Mouse (Mus musculus) heart, embryonic 11.5 days (tissue): ENCODE measurements around the gene Ppp1r15b. TPM values are rescaled to one million over a fixed set of nuclear protein-coding genes. Genes with fewer than 3 reads are reported as not detected.
A peak's percentile ranks its signal among the peaks of the same experiment; 100 is the strongest.

Source experiments
- ATAC-seq: fragments of 200-750 bp; cut with Nextera tagmentation; replicated peaks from 2 replicates; pipeline ENCODE4 v1.8.0; 2017; ENCODE audit warnings: moderate library complexity; ENCODE audit not compliant: insufficient number of reproducible peaks, low FRiP score, low TSS enrichment
- H3K27ac ChIP-seq: fragments of 300-500 bp; sonication (generic); 2 replicates; pipeline ENCODE4 v1.5.1; 2014; ENCODE audit warnings: mild to moderate bottlenecking, low read depth, low read length
- H3K27me3 ChIP-seq: fragments of 300-500 bp; sonication (generic); 2 replicates; pipeline ENCODE4 v1.6.1; 2014; ENCODE audit warnings: mild to moderate bottlenecking, low read length, mixed read lengths; ENCODE audit not compliant: control insufficient read depth, insufficient read depth
- H3K36me3 ChIP-seq: fragments of 300-500 bp; sonication (generic); 2 replicates; pipeline ENCODE4 v1.6.1; 2014; ENCODE audit warnings: mild to moderate bottlenecking, low read length, moderate library complexity, mixed read lengths; ENCODE audit not compliant: control insufficient read depth, insufficient read depth
- H3K4me1 ChIP-seq: fragments of 300-500 bp; sonication (generic); 2 replicates; pipeline ENCODE4 v1.6.1; 2014; ENCODE audit warnings: low read length; ENCODE audit not compliant: control insufficient read depth, insufficient read depth
- H3K4me2 ChIP-seq: fragments of 300-500 bp; sonication (generic); 2 replicates; pipeline ENCODE4 v1.6.1; 2014; ENCODE audit warnings: mild to moderate bottlenecking, moderate library complexity
- H3K4me3 ChIP-seq: fragments of 300-500 bp; sonication (generic); 2 replicates; pipeline ENCODE4 v1.5.1; 2014; ENCODE audit warnings: low read depth, low read length
- H3K9ac ChIP-seq: fragments of 300-500 bp; sonication (generic); 2 replicates; pipeline ENCODE4 v1.6.1; 2014; ENCODE audit warnings: mild to moderate bottlenecking, low read depth, low read length, moderate library complexity
- H3K9me3 ChIP-seq: fragments of 300-500 bp; sonication (generic); replicated peaks from 2 replicates; pipeline ENCODE4 v1.6.1; 2016; ENCODE audit warnings: low read length; ENCODE audit not compliant: control insufficient read depth
- WGBS: fragments of 180-500 bp; shearing (Covaris S2); extraction: QIAGEN DNeasy Blood & Tissue Kit; methylation state at CpG from one replicate; pipeline ENCODE4 v1.1.7; 2014; ENCODE audit not compliant: insufficient replicate concordance; 5-methylcytosine and 5-hydroxymethylcytosine counted together
- polyA plus RNA-seq: library from polyadenylated mRNA; unstranded; fragments of >200 nt; fragmentation: Nextera tagmentation; extraction: Ambion mirVana; gene quantifications from 2 replicates; pipeline ENCODE4 v1.2.1, GENCODE M21; 2014

Ppp1r15b gene
- polyA plus RNA-seq, 1 experiment from 2014 or later: 33.6 TPM

GRCm38 (mm10) chr1:133135808-133136207 is 4.9 kb downstream of the Ppp1r15b start:
- Histone ChIP-seq H3K4me2 (peak overlapping the region; percentile 84), H3K9me3 (no peaks in the 10 kb centered on the region), H3K4me1 (peaks cover 10% of the 10 kb centered on the region), H3K9ac (no peak overlapping the region), H3K36me3 (peaks cover 28% of the 10 kb centered on the region), H3K27ac (no peak overlapping the region), H3K4me3 (peak overlapping the region; percentile 0; the same call in 1 of the 2 replicates), H3K27me3 (no peaks in the 10 kb centered on the region)
- WGBS: 71% methylated on average over 5 of the region's 5 CpGs
- ATAC-seq: no peak

GRCm38 (mm10) chr1:133138401-133138800 is 7.5 kb downstream of the Ppp1r15b start:
- WGBS: 97% methylated on average over 1 of the region's 1 CpGs
- Histone ChIP-seq H3K36me3 (peaks cover 34% of the 10 kb centered on the region), H3K4me1 (peaks cover 7% of the 10 kb centered on the region)

DNA sequence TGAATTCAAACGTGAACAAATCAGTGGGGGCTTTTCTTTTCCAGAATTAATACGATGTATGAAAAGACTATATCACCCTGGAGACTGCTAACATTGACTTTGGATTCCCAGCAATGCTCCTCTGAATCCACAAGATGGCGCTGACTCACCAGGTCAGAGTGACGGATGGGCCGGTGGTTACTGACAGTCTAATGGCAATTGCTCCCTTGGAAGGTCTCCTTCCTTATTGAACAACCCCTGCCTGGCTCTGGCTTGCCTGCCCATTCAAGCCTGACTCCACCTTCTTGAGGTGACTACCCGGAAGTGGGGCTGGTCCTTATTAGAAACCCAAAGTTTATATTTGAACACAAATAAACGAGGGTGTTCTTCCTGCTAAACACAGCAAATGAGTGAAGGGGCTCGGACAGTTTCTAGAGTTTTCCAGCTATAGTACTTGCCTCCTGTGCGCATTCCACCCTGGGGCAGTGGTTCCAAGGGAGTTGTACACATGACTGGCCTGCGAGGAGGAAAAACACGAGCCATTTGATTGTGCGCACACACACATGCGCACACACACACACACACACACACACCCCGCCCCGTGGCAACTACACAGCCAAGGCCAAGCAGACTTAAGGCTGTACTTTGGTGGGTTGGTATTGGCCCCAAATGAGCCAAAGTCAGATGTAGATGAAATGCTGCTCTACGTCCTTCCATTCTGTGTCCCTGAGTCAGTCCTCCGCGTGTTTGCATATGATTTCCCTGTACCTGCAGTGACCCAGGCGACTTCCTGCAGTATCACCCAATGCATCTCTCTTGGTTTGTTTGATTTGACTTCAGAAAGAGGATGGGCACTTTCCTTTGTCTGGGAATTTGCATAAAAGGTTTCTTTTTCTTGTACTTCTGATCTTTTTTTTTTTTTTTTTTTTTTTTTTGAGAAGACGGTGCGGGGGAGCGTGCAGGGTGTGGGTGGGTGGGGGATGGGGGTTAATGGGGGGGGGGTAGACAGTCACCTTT is 15.4 kb downstream of the Ppp1r15b start:
- Histone ChIP-seq H3K4me3 (no peak overlapping the region), H3K4me1 (no peaks in the 10 kb centered on the region), H3K9me3 (0 out of 2 replicates have a peak, but pooled peaks cover 3% of the 10 kb centered on the region), H3K4me2 (no peak overlapping the region), H3K9ac (no peak overlapping the region), H3K27ac (no peak overlapping the region), H3K27me3 (no peaks in the 10 kb centered on the region), H3K36me3 (peaks cover 1% of the 10 kb centered on the region)
- no peak for ATAC-seq
- 60% methylated on average over 22 of the region's 22 CpGs for WGBS

More at GRCm38 (mm10) chr1:133138401-133138800, 7.5 kb downstream of the Ppp1r15b start:
- no peaks in the 10 kb centered on the region for H3K9me3 ChIP-seq
- H3K4me3 ChIP-seq: no peak overlapping the region
- no peaks in the 10 kb centered on the region for H3K27me3 ChIP-seq
- H3K27ac ChIP-seq: no peak overlapping the region
- no peak overlapping the region for H3K4me2 ChIP-seq
- no peak for ATAC-seq
- no peak overlapping the region for H3K9ac ChIP-seq

- Histone ChIP-seq H3K27ac (no peak overlapping the region), H3K4me2 (no peak overlapping the region), H3K36me3 (no peaks in the 10 kb centered on the region; the same call in 1 of the 2 replicates), H3K4me1 (no peaks in the 10 kb centered on the region), H3K9ac (no peak overlapping the region), H3K4me3 (no peak overlapping the region), H3K27me3 (no peaks in the 10 kb centered on the region), H3K9me3 (0 out of 2 replicates have a peak, but pooled peaks cover 3% of the 10 kb centered on the region)
- WGBS: 81% methylated on average over 5 of the region's 5 CpGs
- no peak for ATAC-seq
Measured at GRCm38 (mm10) chr1:133147324-133147723, 16.4 kb downstream of the Ppp1r15b start.

GRCm38 (mm10) chr1:133148122-133148521 is 17.2 kb downstream of the Ppp1r15b start:
- Histone ChIP-seq H3K4me2 (no peak overlapping the region), H3K9ac (no peak overlapping the region), H3K27ac (no peak overlapping the region), H3K9me3 (0 out of 2 replicates have a peak, but pooled peaks cover 3% of the 10 kb centered on the region), H3K4me3 (no peak overlapping the region), H3K27me3 (no peaks in the 10 kb centered on the region), H3K36me3 (no peaks in the 10 kb centered on the region), H3K4me1 (no peaks in the 10 kb centered on the region)
- 85% methylated on average over 8 of the region's 8 CpGs for whole genome bisulfite sequencing
- no peak for ATAC-seq

- 90% methylated on average over 2 of the region's 2 CpGs for WGBS
- Histone ChIP-seq H3K27ac (no peak overlapping the region), H3K4me2 (no peak overlapping the region), H3K9ac (no peak overlapping the region), H3K4me3 (no peak overlapping the region), H3K27me3 (no peaks in the 10 kb centered on the region), H3K36me3 (no peaks in the 10 kb centered on the region), H3K9me3 (0 out of 2 replicates have a peak, but pooled peaks cover 3% of the 10 kb centered on the region), H3K4me1 (no peaks in the 10 kb centered on the region)
- ATAC-seq: no peak
Measured at GRCm38 (mm10) chr1:133150556-133150955, 19.6 kb downstream of the Ppp1r15b start.

DNA sequence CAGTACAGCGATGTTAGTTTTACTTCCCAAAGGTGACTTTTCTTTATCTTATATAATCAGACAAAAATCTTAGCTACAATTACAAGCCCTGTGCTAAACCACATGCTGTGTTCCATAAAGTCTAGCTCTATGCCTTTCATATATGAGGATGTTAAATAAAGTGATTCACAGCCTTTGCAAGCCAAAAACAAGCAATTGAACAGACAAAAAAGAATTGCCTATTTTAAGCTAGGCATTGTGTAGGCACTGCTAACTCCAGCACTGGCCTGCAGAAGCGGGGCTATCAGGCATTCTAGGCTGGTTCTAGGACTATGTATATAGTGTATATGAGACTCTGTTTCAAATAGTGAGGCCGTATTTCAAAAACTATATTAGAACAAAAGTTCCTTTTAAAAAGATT is 21.3 kb downstream of the Ppp1r15b start:
- 0 out of 2 replicates have a peak, but pooled peaks cover 3% of the 10 kb centered on the region for H3K9me3 ChIP-seq
- no peak overlapping the region for H3K4me3 ChIP-seq
- no peak overlapping the region for H3K27ac ChIP-seq
- no peak overlapping the region for H3K9ac ChIP-seq
- no peak overlapping the region for H3K4me2 ChIP-seq
- no peaks in the 10 kb centered on the region for H3K4me1 ChIP-seq
- WGBS: 73% methylated on average over 3 of the region's 3 CpGs
- H3K27me3 ChIP-seq: no peaks in the 10 kb centered on the region
- ATAC-seq: no peak
- H3K36me3 ChIP-seq: no peaks in the 10 kb centered on the region

DNA sequence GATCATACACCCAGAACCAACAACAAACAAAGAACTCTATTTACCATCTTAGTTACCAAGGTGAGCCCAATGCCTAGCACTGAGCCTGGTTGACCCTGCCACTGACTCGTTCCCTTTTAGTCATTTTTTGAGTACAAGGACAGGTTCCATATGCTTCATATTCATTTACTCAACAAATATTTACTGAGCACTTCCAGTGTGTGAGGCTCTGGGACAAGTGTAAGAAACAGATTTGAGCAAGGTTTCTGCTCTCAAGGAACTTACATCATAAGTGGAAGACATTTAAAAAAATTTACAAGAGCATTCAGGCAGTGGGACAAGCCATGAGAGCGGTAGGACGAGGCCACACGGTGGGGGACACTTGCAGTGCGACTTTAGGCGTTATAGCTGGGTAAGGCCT is 24.3 kb downstream of the Ppp1r15b start:
- Histone ChIP-seq H3K4me3 (no peak overlapping the region), H3K9me3 (no peaks in the 10 kb centered on the region), H3K36me3 (no peaks in the 10 kb centered on the region), H3K27me3 (peaks cover 5% of the 10 kb centered on the region; the same call in 1 of the 2 replicates), H3K9ac (no peak overlapping the region), H3K4me1 (0 out of 2 replicates have a peak, but pooled peaks cover 3% of the 10 kb centered on the region), H3K27ac (no peak overlapping the region), H3K4me2 (no peak overlapping the region)
- WGBS: 77% methylated on average over 6 of the region's 6 CpGs
- no peak for ATAC-seq
